Mouse (Mus musculus) stomach, embryonic 14.5 days (tissue): Measurements from ENCODE around the gene Homez. TPM values are rescaled to one million over a fixed set of nuclear protein-coding genes. Genes with fewer than 3 reads are reported as not detected.

Experiments used
- ATAC-seq: fragments of 200-750 bp; cut with Nextera tagmentation; 2 replicates; pipeline ENCODE4 v1.8.0; 2017; ENCODE audit warnings: low read depth, moderate TSS enrichment; ENCODE audit not compliant: insufficient number of reproducible peaks, insufficient read depth, low FRiP score
- H3K27ac ChIP-seq: fragments of 300-500 bp; sonication (generic); 2 replicates; pipeline ENCODE4 v1.5.1; 2014; ENCODE audit warnings: mild to moderate bottlenecking, low read length, moderate library complexity, mixed read lengths
- H3K27me3 ChIP-seq: fragments of 300-500 bp; sonication (generic); 2 replicates; pipeline ENCODE4 v1.6.1; 2014; ENCODE audit warnings: low read length, control low read depth, mixed read lengths; ENCODE audit not compliant: control insufficient read depth, insufficient read depth
- H3K36me3 ChIP-seq: fragments of 300-500 bp; sonication (generic); 2 replicates; pipeline ENCODE4 v1.6.1; 2014; ENCODE audit warnings: mild to moderate bottlenecking, control low read depth, low read length, moderate library complexity, mixed read lengths; ENCODE audit not compliant: control insufficient read depth, insufficient read depth
- H3K4me1 ChIP-seq: fragments of 300-500 bp; sonication (generic); 2 replicates; pipeline ENCODE4 v1.6.1; 2014; ENCODE audit warnings: low read length, control low read depth, mixed read lengths; ENCODE audit not compliant: control insufficient read depth, insufficient read depth
- H3K4me2 ChIP-seq: fragments of 300-500 bp; sonication (generic); replicated peaks from 2 replicates; pipeline ENCODE4 v1.6.1; 2014; ENCODE audit warnings: low read depth, low read length, control low read depth
- H3K4me3 ChIP-seq: fragments of 300-500 bp; sonication (generic); 2 replicates; pipeline ENCODE4 v1.5.1; 2014; ENCODE audit warnings: low read depth, low read length, control low read depth
- H3K9ac ChIP-seq: fragments of 300-500 bp; sonication (generic); replicated peaks from 2 replicates; pipeline ENCODE4 v1.6.1; 2014; ENCODE audit warnings: low read depth, mild to moderate bottlenecking, control low read depth, low read length, moderate library complexity, mixed read lengths
- H3K9me3 ChIP-seq: fragments of 300-500 bp; sonication (generic); 2 replicates; pipeline ENCODE4 v1.6.1; 2016; ENCODE audit warnings: low read depth, low read length, control low read depth; ENCODE audit not compliant: control insufficient read depth
- WGBS: fragments of 180-500 bp; shearing (Covaris S2); extraction: QIAGEN DNeasy Blood & Tissue Kit; methylation state at CpG from one replicate; pipeline ENCODE4 v1.1.7; 2014; 5-methylcytosine and 5-hydroxymethylcytosine counted together
- polyA plus RNA-seq: library from polyadenylated mRNA; unstranded; fragments of >200 nt; fragmentation: Nextera tagmentation; extraction: Ambion mirVana; gene quantifications from 2 replicates; pipeline ENCODE4 v1.2.1, GENCODE M21; 2014

Homez gene
- polyA plus RNA-seq, 1 experiment from 2014 or later = 9.2 TPM

DNA sequence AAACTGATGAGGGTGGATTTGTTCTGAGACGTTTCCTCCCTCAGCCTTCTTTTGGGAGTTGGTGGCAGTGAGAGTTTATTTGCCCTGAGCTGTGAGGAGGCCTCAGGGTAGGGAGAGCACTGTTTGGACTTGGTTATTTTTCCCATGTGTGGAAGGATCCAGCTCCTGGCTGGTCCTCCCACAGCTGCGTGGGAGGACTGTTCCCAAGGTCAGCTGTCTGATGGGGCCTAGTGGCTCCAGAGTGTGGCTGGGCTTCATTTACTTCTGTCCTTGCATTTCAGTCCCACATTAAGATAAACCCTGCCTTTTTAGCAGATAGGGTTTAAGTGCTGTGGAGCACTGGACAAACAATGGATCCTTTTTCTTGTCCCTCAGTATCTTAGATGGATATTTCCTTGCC is 26.7 kb upstream of the Homez start:
- Histone ChIP-seq H3K4me1 (0 out of 2 replicates have a peak, but pooled peaks cover 6% of the 10 kb centered on the region), H3K4me2 (no peak overlapping the region), H3K27me3 (no peaks in the 10 kb centered on the region), H3K9me3 (no peaks in the 10 kb centered on the region), H3K9ac (no peak overlapping the region), H3K4me3 (no peak overlapping the region), H3K36me3 (peaks cover 28% of the 10 kb centered on the region), H3K27ac (peak overlapping the region; percentile 15; the same call in 1 of the 2 replicates)
- WGBS = 51% methylated on average over 2 of the region's 2 CpGs
- no peak for ATAC-seq

DNA sequence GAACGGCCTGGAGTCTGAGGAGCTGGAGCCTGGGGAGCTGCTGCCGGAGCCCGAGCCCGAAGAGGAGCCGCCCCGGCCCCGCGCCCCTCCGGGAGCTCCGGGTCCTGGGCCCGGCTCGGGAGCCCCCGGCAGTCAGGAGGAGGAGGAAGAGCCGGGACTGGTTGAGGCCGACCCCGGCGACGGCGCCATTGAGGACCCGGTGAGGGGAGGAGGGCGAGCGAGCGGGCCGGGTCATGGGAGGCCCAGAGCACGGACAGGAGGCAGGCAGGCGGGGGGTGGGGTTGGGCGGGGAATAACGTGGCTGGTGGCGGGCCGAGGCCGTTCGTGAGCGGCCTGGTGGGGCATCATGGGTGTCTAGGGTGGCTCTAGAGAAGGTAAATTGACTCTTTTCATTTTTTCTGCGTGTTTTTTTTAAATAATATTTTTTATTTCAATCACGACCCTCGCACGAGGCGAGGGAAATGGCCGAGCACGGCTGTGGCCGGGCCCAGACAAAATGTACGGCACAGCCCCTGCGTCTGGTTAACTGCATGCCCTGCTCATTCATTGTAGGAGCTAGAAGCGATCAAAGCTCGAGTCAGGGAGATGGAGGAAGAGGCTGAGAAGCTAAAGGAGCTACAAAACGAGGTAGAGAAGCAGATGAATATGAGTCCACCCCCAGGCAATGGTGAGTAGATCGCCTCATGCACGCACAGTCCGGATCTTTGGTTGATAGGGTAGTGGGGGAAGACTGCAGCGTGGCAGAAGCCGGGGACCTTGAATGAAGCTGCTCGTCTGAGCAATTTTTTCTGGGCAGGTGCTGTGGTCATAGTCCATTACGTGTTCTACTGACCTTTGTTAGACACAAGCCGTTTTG is 23.8 kb upstream of the Homez start:
- Histone ChIP-seq H3K4me3 (peak overlapping the region; percentile 95), H3K36me3 (peaks cover 28% of the 10 kb centered on the region), H3K27ac (peak overlapping the region; percentile 97), H3K9me3 (no peaks in the 10 kb centered on the region), H3K4me1 (0 out of 2 replicates have a peak, but pooled peaks cover 6% of the 10 kb centered on the region), H3K27me3 (no peaks in the 10 kb centered on the region), H3K9ac (peak overlapping the region; percentile 99), H3K4me2 (peak overlapping the region; percentile 49)
- ATAC-seq = peak; percentile 69
- under 1% methylated on average over 54 of the region's 54 CpGs for WGBS

DNA sequence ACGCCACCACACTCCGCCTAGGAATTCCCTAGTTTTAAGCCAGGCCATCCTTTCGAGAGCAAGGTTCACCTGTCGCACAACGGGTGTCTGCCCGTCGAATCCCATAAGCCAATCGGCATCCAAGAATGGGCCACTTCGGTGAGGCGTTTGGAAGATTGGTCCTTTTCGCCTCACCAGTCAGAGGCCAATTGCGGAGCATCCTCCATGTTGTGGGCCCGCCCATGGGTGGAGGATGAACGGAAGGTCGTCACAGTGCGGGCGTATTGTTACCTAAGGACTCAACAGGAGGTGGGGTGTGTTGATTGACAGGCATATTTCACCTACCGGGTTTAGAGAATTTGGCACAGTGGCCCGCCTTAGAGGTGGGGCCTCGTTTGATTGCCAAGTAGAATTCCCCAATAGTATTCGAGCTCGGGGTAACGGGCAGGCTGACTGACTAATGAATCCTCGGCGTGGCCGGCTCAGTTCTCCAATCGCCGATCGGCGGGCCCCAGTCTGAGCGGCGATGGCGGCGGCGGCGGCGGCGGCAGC is 23.0 kb upstream of the Homez start:
- WGBS = under 1% methylated on average over 38 of the region's 38 CpGs
- peak overlapping the region; percentile 95 for H3K4me3 ChIP-seq
- H3K9me3 ChIP-seq = no peaks in the 10 kb centered on the region
- 0 out of 2 replicates have a peak, but pooled peaks cover 6% of the 10 kb centered on the region for H3K4me1 ChIP-seq
- ATAC-seq = peak; percentile 98
- peak overlapping the region; percentile 40 for H3K4me2 ChIP-seq
- H3K27ac ChIP-seq = peak overlapping the region; percentile 97
- peak overlapping the region; percentile 99 for H3K9ac ChIP-seq
- H3K36me3 ChIP-seq = peaks cover 28% of the 10 kb centered on the region
- no peaks in the 10 kb centered on the region for H3K27me3 ChIP-seq

DNA sequence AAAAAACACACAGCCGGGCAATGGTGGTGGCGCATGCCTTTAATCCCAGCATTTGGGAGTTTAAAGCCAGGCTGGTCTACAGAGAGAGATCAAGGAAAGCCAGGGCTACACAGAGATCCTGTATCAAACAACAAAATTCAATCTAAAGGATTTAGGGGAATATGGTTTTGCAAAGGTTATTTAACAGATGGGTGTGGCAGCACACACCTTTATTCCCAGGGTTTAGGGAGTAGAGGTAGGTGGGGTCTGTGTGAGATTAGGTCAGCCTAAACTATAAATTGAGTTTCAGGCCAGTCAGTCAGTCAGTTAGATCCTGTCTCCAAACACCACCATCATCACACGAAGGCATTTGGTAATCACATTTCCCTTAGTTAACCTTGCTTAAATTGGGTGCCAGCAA is 21.4 kb upstream of the Homez start, which contains the start of gene Pabpn1:
TSS of gene Pabpn1 (plus strand) at position 301 of the 400 bp plus-strand sequence.
- peak within 1 kb of the TSS; percentile 12 for H3K9ac ChIP-seq
- H3K27ac ChIP-seq = peak within 1 kb of the TSS; percentile 71
- WGBS = 93% methylated on average over 3 of the region's 3 CpGs
- ATAC-seq = no peak
- peak within 1 kb of the TSS; percentile 95 for H3K4me3 ChIP-seq
- no peaks in the 10 kb centered on the region for H3K27me3 ChIP-seq
- peaks cover 18% of the 10 kb centered on the region for H3K36me3 ChIP-seq
- H3K9me3 ChIP-seq = no peaks in the 10 kb centered on the region
- H3K4me1 ChIP-seq = 0 out of 2 replicates have a peak, but pooled peaks cover 3% of the 10 kb centered on the region
- H3K4me2 ChIP-seq = peak within 1 kb of the TSS; percentile 40

DNA sequence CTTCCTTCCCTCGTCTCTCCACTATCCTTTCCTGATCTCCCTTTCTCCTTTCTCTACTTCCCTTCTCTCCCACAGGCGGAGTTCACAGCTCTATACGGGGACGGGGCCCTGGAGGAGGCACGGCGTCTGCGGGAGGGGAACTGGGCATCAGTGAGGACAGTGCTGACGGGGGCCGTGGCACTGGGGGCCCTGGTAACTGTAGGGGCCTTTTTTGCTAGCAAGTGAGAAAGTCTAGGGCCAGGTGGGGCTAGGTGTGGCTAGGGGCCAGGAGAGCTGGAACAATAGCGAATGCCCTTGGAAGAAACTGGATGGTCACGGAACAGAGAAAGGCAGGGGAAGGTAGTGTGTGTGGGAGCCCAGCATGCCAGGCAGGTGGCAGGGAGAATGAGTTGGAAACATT is 14.5 kb upstream of the Homez start:
- peak overlapping the region; percentile 12 for H3K4me2 ChIP-seq
- 90% methylated on average over 11 of the region's 11 CpGs for WGBS
- H3K9me3 ChIP-seq = no peaks in the 10 kb centered on the region
- H3K27me3 ChIP-seq = no peaks in the 10 kb centered on the region
- H3K36me3 ChIP-seq = peaks cover 12% of the 10 kb centered on the region; the same call in 1 of the 2 replicates
- no peak for ATAC-seq
- H3K27ac ChIP-seq = no peak overlapping the region
- no peak overlapping the region for H3K4me3 ChIP-seq
- peaks cover 16% of the 10 kb centered on the region for H3K4me1 ChIP-seq
- no peak overlapping the region for H3K9ac ChIP-seq

DNA sequence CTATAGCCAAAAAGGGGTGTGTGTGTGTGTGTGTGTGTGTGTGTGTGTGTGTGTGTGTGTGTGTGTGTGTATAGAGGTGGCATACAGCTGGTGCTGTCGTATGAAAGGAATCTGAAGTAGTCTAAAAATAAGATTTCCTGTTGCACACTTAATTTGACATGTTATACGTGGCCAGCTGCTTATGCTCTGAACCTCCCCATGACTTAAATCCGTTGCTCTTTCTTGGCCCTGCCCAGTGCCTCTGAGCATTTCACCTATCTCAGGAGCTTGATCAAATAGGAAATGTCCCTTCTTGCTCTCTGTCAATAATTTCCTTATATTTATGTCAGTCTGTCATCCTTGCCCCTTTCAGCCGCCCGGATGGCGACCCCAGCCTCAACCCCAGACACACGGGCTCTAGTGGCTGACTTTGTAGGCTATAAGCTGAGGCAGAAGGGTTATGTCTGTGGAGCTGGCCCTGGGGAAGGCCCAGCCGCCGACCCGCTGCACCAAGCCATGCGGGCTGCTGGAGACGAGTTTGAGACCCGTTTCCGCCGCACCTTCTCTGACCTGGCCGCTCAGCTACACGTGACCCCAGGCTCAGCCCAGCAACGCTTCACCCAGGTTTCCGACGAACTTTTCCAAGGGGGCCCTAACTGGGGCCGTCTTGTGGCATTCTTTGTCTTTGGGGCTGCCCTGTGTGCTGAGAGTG is 13.4 kb upstream of the Homez start:
- 12% methylated on average over 21 of the region's 21 CpGs for WGBS
- Histone ChIP-seq H3K27me3 (no peaks in the 10 kb centered on the region), H3K27ac (peak overlapping the region; percentile 97), H3K4me3 (peak overlapping the region; percentile 73), H3K4me1 (peaks cover 16% of the 10 kb centered on the region), H3K36me3 (peaks cover 12% of the 10 kb centered on the region; the same call in 1 of the 2 replicates), H3K9me3 (no peaks in the 10 kb centered on the region), H3K4me2 (peak overlapping the region; percentile 84), H3K9ac (peak overlapping the region; percentile 79)
- ATAC-seq = 0 out of 2 replicates have a peak, but pooled peaks have one; percentile 2

DNA sequence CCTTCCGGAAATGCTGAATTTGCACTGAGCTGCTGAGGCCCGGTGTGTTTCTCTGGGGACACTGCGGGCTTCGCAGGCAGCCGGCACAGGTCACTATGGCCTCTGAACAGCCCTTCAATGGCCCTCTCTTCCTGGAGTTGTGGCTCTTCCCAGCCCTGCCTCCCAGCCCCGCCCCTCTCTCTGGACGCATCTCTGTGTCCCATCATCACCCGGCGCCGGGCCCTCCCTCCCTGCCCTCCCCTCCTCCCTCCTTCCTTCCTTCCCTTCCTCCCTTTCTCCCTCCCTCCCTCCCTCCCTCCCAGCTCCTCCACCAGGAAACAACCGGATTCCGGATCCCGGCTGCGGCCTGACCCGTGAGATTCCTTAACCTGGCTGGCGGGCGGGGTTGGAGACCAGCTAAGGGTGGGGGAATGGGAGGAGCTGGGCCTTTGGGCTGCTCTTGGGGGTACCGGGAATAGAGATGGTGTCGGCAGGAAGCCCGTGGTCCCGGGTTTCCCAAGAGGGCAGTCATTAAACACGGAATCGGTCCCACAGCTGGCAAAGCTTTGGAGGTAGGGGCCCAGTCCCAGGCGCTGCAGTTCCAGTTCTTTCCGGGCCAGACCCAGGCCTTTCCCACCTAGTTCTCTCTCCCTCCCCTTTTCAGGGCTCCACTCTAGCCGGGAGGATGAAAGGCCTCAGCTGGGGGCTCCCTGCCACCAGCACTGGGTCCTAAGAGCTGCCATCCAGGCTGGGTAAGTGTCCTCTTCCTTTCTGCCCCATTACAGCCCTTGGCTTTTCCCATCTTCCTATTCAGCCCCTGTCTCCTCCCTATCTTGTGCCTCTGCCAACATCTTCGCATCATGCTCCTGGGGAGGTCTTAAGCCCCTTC is 12.6 kb upstream of the Homez start, which contains the start of the genes Bcl2l2 and Gm20521:
TSS of gene Bcl2l2 (plus strand) at position 224 of the 868 bp plus-strand sequence.
TSS of gene Gm20521 (plus strand) at position 288 of the 868 bp plus-strand sequence.
- H3K9me3 ChIP-seq = no peaks in the 10 kb centered on the region
- peak within 1 kb of the TSS; percentile 84 for H3K4me2 ChIP-seq
- peak within 1 kb of the TSS; percentile 97 for H3K27ac ChIP-seq
- no peaks in the 10 kb centered on the region for H3K27me3 ChIP-seq
- H3K4me3 ChIP-seq = peak within 1 kb of the TSS; percentile 73
- H3K36me3 ChIP-seq = peaks cover 12% of the 10 kb centered on the region; the same call in 1 of the 2 replicates
- peaks cover 16% of the 10 kb centered on the region for H3K4me1 ChIP-seq
- under 1% methylated on average over 27 of the region's 27 CpGs for WGBS
- H3K9ac ChIP-seq = peak within 1 kb of the TSS; percentile 79
- peak; percentile 84 for ATAC-seq
